Mouse (Mus musculus) layer of hippocampus, postnatal 10 days (tissue): ENCODE measurements around the gene Zdhhc11. TPM values are rescaled to one million over a fixed set of nuclear protein-coding genes. Genes with fewer than 3 reads are reported as not detected.

Experiments
- microRNA-seq, 2 experiments: library from miRNA; unstranded; fragments of <30 nt; microRNA quantifications; one replicate each; pipeline ENCODE4 v1.2.0; 2021
- total RNA-seq, 2 experiments: library from RNA; stranded (reverse); gene quantifications; 2 replicates each; pipeline ENCODE4 v1.2.3; 2021

Zdhhc11 gene
- total RNA-seq, 2 experiments from 2014 or later = not detected

Small RNA genes within 50 kb of the gene (microRNA-seq; reads per million reads assigned to microRNA genes)
- 0 reads per million in 2 experiments for gene Gm25197

Other genes starting within 250 kb of the Zdhhc11 start
- gene Slc12a7, start 230.8 kb upstream of the Zdhhc11 start, total RNA-seq = 10 to 100 TPM in 1 of 2 experiments, 1 to 10 TPM in 1; 9.0 to 10.4 TPM
- 10 to 100 TPM; 12.9 to 15.3 TPM for gene Nkd2, start 116.2 kb upstream of the Zdhhc11 start, total RNA-seq
- gene Trip13, start 26.1 kb upstream of the Zdhhc11 start, total RNA-seq = 1 to 10 TPM; 1.7 to 3.5 TPM
- 100 to 1,000 TPM; 113 to 120 TPM for gene Brd9, start 26.0 kb upstream of the Zdhhc11 start, total RNA-seq
- 100 to 1,000 TPM; 102 TPM for gene Tppp, start 45.6 kb downstream of the Zdhhc11 start, total RNA-seq
- gene Cep72, start 98.4 kb downstream of the Zdhhc11 start, total RNA-seq = 1 to 10 TPM; 1.9 to 2.7 TPM
- gene Slc9a3, start 157.6 kb downstream of the Zdhhc11 start, total RNA-seq = 1 to 10 TPM; 1.2 to 1.9 TPM
- 10 to 100 TPM; 75.1 to 85.6 TPM for gene Exoc3, start 244.9 kb downstream of the Zdhhc11 start, total RNA-seq